Mouse (Mus musculus): Measurements from ENCODE around the gene Tuba3a. TPM values are rescaled to one million over a fixed set of nuclear protein-coding genes. Genes with fewer than 3 reads are reported as not detected.
"Not testable (repeated sequence)": the region's sequence is repeated elsewhere in the genome, so short reads cannot be mapped to it uniquely, and the experiment has no call there.

Gene Tuba3a
- polyA plus RNA-seq, 1 experiment from 2014 or later: 0.10 TPM

DNA sequence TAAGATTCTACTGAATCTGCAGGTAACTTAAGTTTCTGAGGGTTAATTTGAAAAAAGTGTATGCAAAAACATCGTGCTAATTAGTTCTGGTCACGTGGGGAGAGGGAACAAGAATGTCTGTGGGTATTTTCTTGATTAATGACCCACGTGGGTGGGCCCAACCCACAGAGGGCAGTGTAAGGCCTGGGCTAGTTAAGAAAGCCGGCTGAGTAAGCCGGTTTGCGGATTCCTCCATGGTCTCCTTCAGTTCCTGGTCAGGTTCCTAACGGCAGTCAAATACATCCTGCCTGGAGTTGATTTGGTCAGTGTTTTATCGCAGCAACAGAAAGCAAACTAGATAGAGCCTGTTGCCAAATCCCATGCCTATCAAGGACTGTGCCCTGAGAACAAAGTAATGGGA lies 1.6 kb downstream of the Tuba3a start:
- ATAC-seq (replicated peaks; ENCODE audit: insufficient number of reproducible peaks, low FRiP score, low TSS enrichment): no peak
- 52% methylated on average over 8 of the region's 8 CpGs for WGBS (ENCODE audit: insufficient replicate concordance)
- H3K4me1 ChIP-seq (ENCODE audit: control insufficient read depth, insufficient read depth, low read length): no peaks in the 10 kb centered on the region
- H3K4me3 ChIP-seq (ENCODE audit: low read depth, low read length): no peak overlapping the region
- no peak overlapping the region for H3K9ac ChIP-seq (ENCODE audit: low read depth, low read length)
- no peak overlapping the region for H3K27ac ChIP-seq (ENCODE audit: low read depth, low read length)
- no peak overlapping the region for H3K4me2 ChIP-seq
- no peaks in the 10 kb centered on the region for H3K27me3 ChIP-seq (ENCODE audit: control insufficient read depth, insufficient read depth, low read length)
- no peaks in the 10 kb centered on the region for H3K9me3 ChIP-seq (replicated peaks; ENCODE audit: control insufficient read depth, low read length)
- no peaks in the 10 kb centered on the region for H3K36me3 ChIP-seq (ENCODE audit: control insufficient read depth, insufficient read depth, low read length)

DNA sequence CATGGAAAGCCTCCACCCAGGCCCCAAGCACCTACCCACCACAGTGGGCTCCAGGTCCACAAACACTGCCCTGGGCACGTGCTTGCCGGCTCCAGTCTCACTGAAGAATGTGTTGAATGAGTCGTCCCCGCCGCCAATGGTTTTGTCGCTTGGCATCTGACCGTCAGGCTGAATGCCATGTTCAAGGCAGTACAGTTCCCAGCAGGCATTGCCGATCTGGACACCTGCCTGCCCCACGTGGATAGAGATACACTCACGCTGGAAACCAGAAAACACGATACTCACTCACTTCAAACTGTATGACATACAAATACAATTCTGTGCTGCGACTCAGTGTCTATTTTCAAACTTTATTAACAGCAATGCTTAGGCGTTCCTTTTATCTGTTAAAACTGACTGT lies 3.1 kb downstream of the Tuba3a start:
- not testable (repeated sequence) for ATAC-seq (replicated peaks; ENCODE audit: insufficient number of reproducible peaks, low FRiP score, low TSS enrichment); H3K4me3 ChIP-seq (ENCODE audit: low read depth, low read length)
- 84% methylated on average over 13 of the region's 13 CpGs for WGBS (ENCODE audit: insufficient replicate concordance)

DNA sequence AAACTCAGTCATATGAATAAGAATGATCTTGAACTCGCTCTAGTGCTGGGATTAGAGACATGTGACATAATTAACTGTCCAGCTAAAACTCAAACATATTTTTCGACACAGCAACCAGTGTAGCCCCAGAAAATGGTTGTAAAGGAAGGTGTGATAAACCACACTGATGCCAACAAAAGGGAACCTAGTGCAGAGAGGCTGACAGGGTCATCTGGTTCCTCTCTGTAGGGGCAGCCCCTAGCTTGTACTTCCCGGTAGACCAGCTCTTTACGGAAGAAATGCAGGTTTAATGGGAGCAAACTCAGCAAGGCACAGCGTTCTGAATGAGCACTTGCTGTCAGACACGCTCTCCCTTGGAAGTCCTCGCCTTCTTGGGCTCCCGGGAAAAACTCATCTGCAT lies 6.1 kb downstream of the Tuba3a start:
- no peak overlapping the region for H3K4me2 ChIP-seq
- H3K4me1 ChIP-seq (ENCODE audit: control insufficient read depth, insufficient read depth, low read length): no peaks in the 10 kb centered on the region
- H3K9ac ChIP-seq (ENCODE audit: low read depth, low read length): no peak overlapping the region
- no peaks in the 10 kb centered on the region for H3K36me3 ChIP-seq (ENCODE audit: control insufficient read depth, insufficient read depth, low read length)
- no peaks in the 10 kb centered on the region for H3K9me3 ChIP-seq (replicated peaks; ENCODE audit: control insufficient read depth, low read length)
- ATAC-seq (replicated peaks; ENCODE audit: insufficient number of reproducible peaks, low FRiP score, low TSS enrichment): no peak
- H3K27ac ChIP-seq (ENCODE audit: low read depth, low read length): no peak overlapping the region
- H3K4me3 ChIP-seq (ENCODE audit: low read depth, low read length): no peak overlapping the region
- WGBS (ENCODE audit: insufficient replicate concordance): 59% methylated on average over 8 of the region's 8 CpGs
- no peaks in the 10 kb centered on the region for H3K27me3 ChIP-seq (ENCODE audit: control insufficient read depth, insufficient read depth, low read length)

More for the DNA sequence above, 3.1 kb downstream of the Tuba3a start:
- not testable (repeated sequence) for H3K9me3 ChIP-seq (replicated peaks; ENCODE audit: control insufficient read depth, low read length); H3K4me2 ChIP-seq; H3K27me3 ChIP-seq (ENCODE audit: control insufficient read depth, insufficient read depth, low read length); H3K9ac ChIP-seq (ENCODE audit: low read depth, low read length); H3K36me3 ChIP-seq (ENCODE audit: control insufficient read depth, insufficient read depth, low read length); H3K27ac ChIP-seq (ENCODE audit: low read depth, low read length); H3K4me1 ChIP-seq (ENCODE audit: control insufficient read depth, insufficient read depth, low read length)

DNA sequence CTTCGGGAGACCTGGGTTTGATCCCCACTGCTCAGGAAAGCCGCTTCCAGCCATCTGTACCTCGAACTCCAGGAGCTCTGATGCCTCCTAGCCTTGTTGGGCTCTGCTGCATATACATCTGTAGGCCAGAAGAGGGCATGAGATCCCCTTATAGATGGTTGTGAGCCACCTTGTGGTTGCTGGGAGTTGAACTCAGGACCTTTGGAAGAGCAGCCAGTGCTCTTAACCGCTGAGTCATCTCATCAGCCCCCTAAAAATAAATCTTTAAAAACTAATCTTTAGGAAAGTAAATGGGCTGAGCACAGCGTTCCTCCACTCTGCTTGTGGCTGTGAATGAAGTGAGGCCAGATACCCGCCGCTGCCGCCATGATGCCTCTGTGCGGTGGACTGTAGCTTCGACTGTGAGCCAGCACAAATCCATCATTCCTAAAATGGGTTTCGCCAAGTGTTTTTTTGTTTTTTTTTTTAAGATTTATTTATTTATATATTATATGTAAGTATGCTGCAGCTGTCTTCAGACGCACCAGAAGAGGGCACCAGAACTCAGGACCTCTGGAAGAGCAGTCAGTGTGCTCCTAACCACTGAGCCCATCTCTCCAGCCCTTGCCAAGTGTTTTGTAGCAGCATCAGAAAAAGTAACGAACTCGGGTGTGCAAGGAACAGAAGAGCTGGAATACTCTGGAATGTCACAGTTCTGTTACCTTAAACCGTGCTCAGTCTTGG lies 10.8 kb downstream of the Tuba3a start:
- H3K4me2 ChIP-seq: no peak overlapping the region
- H3K36me3 ChIP-seq (ENCODE audit: control insufficient read depth, insufficient read depth, low read length): no peaks in the 10 kb centered on the region
- no peaks in the 10 kb centered on the region for H3K4me1 ChIP-seq (ENCODE audit: control insufficient read depth, insufficient read depth, low read length)
- H3K27me3 ChIP-seq (ENCODE audit: control insufficient read depth, insufficient read depth, low read length): no peaks in the 10 kb centered on the region
- no peak overlapping the region for H3K9ac ChIP-seq (ENCODE audit: low read depth, low read length)
- H3K27ac ChIP-seq (ENCODE audit: low read depth, low read length): no peak overlapping the region
- H3K9me3 ChIP-seq (replicated peaks; ENCODE audit: control insufficient read depth, low read length): no peaks in the 10 kb centered on the region
- WGBS (ENCODE audit: insufficient replicate concordance): 60% methylated on average over 15 of the region's 15 CpGs
- H3K4me3 ChIP-seq (ENCODE audit: low read depth, low read length): no peak overlapping the region
- no peak for ATAC-seq (replicated peaks; ENCODE audit: insufficient number of reproducible peaks, low FRiP score, low TSS enrichment)

DNA sequence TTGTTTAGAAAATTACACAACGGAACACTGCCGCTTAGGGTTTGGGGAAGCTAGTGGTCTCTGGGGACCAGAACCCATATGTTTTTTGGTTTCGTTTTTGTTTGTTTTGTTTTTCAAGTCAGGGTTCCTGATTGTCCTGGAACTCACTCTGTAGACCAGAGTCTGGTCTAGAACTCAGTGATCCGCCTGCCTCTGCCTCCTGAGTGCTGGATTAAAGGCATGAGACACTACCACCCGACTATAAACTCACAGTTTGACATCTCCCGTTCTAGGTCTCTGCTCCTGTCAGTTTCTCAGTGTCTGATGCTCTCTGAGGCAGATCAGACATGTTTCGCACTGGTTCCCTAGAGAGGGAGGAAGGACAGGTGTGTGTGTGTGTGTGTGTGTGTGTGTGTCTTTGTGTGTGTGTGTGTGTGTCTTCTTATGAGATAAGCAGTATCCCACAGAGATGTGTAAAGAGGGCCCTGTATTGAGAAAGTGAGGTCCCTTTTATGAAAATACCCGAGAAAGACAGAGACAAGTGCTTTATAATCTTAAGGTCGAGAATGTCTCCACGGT lies 13.5 kb downstream of the Tuba3a start:
- Histone ChIP-seq H3K27me3 (ENCODE audit: control insufficient read depth, insufficient read depth, low read length) (no peaks in the 10 kb centered on the region), H3K9me3 (replicated peaks; ENCODE audit: control insufficient read depth, low read length) (no peaks in the 10 kb centered on the region), H3K36me3 (ENCODE audit: control insufficient read depth, insufficient read depth, low read length) (no peaks in the 10 kb centered on the region), H3K4me3 (ENCODE audit: low read depth, low read length) (no peak overlapping the region), H3K4me2 (peak overlapping the region; percentile 10; the same call in 1 of the 2 replicates), H3K4me1 (ENCODE audit: control insufficient read depth, insufficient read depth, low read length) (no peaks in the 10 kb centered on the region), H3K27ac (ENCODE audit: low read depth, low read length) (no peak overlapping the region), H3K9ac (ENCODE audit: low read depth, low read length) (no peak overlapping the region)
- no peak for ATAC-seq (replicated peaks; ENCODE audit: insufficient number of reproducible peaks, low FRiP score, low TSS enrichment)
- WGBS (ENCODE audit: insufficient replicate concordance): 72% methylated on average over 10 of the region's 10 CpGs

DNA sequence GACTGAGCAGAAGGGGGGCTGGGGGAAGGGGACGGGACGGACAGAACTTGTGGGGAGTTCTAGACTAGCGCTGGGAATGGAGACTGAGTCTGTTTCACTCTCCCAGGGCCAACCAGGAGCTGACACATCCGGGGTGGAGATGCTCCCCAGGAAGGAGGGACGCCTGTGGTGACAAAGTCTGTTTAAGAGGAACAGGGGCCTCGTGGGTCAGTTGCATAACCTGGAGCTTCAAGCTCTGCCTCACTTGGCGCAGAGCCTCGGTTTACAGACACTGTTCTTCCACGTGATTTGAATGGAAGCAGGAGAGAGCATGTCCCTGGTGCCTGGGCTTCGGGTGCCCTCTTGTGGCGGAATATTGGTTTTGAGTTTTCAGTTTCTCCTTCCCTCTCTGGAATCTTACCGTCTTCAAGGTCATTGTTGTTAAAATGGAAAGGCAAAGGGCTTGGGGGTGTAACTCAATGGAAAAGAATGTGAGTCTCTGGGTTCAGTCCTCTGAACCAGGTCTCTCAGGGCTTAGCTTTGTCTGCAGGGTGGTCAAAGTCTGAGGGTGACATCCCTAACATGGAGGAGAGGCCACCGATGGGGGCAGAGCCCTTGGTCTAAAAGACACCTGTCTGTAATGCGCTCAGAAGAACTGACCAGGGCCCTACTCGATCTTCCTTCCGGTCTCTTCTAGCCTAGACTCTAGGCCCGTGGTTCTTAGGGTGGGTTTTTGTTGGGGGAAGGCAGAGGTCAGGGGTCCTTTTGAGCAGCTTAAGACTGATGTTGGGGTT lies 14.2 kb downstream of the Tuba3a start:
- H3K4me3 ChIP-seq (ENCODE audit: low read depth, low read length): peak overlapping the region; percentile 8; the same call in 1 of the 2 replicates
- no peak overlapping the region for H3K27ac ChIP-seq (ENCODE audit: low read depth, low read length)
- no peaks in the 10 kb centered on the region for H3K4me1 ChIP-seq (ENCODE audit: control insufficient read depth, insufficient read depth, low read length)
- H3K9ac ChIP-seq (ENCODE audit: low read depth, low read length): 0 out of 2 replicates have a peak overlapping the region, but pooled peaks have one; percentile 34
- no peaks in the 10 kb centered on the region for H3K36me3 ChIP-seq (ENCODE audit: control insufficient read depth, insufficient read depth, low read length)
- H3K9me3 ChIP-seq (replicated peaks; ENCODE audit: control insufficient read depth, low read length): no peaks in the 10 kb centered on the region
- H3K4me2 ChIP-seq: peak overlapping the region; percentile 50
- H3K27me3 ChIP-seq (ENCODE audit: control insufficient read depth, insufficient read depth, low read length): no peaks in the 10 kb centered on the region
- 18% methylated on average over 17 of the region's 17 CpGs for WGBS (ENCODE audit: insufficient replicate concordance)
- peak; percentile 64; the same call in 1 of the 2 replicates for ATAC-seq (replicated peaks; ENCODE audit: insufficient number of reproducible peaks, low FRiP score, low TSS enrichment)

DNA sequence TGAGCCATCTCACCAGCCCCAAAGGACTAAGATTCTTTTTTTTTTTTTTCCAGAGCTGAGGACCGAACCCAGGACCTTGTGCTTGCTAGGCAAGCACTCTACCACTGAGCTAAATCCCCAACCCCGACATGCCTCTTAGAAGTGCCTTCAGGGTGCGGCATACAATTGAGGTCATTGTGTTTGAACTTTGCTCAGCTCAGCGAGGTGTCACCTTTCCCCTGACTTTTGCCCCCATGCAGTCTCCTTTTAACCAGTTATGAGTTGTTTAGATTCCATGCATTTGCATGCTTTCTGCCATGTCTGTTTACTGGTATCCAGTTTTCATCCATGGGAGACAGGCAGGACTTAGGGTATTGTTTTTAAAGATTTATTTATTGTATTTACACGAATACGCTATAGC lies 17.0 kb downstream of the Tuba3a start:
- 52% methylated on average over 6 of the region's 6 CpGs for WGBS (ENCODE audit: insufficient replicate concordance)
- no peak overlapping the region for H3K9ac ChIP-seq (ENCODE audit: low read depth, low read length)
- H3K27ac ChIP-seq (ENCODE audit: low read depth, low read length): no peak overlapping the region
- H3K4me2 ChIP-seq: no peak overlapping the region
- H3K4me1 ChIP-seq (ENCODE audit: control insufficient read depth, insufficient read depth, low read length): no peaks in the 10 kb centered on the region
- ATAC-seq (replicated peaks; ENCODE audit: insufficient number of reproducible peaks, low FRiP score, low TSS enrichment): no peak
- no peaks in the 10 kb centered on the region for H3K36me3 ChIP-seq (ENCODE audit: control insufficient read depth, insufficient read depth, low read length)
- H3K27me3 ChIP-seq (ENCODE audit: control insufficient read depth, insufficient read depth, low read length): no peaks in the 10 kb centered on the region; the same call in 1 of the 2 replicates
- H3K9me3 ChIP-seq (replicated peaks; ENCODE audit: control insufficient read depth, low read length): no peaks in the 10 kb centered on the region
- H3K4me3 ChIP-seq (ENCODE audit: low read depth, low read length): no peak overlapping the region

DNA sequence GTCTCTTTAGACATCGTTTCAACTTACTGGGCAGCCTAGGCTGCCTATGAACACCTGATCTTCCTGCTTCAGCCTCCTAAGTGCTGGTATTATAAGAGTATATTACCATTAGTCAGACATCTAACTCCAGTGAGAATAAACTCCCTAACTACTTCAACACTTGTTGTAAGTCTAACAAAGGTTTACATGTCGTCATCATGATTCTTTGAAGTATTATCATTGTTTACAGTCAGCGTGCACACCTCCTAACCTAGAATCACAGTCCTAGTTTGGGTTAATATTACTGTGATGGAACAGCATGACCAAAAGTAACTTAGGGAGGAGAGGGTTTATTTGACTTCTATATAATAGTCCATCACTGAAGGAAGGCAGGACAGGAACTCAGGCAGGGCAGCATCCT lies 18.4 kb downstream of the Tuba3a start:
- H3K9me3 ChIP-seq (replicated peaks; ENCODE audit: control insufficient read depth, low read length): no peaks in the 10 kb centered on the region
- no peaks in the 10 kb centered on the region for H3K4me1 ChIP-seq (ENCODE audit: control insufficient read depth, insufficient read depth, low read length)
- H3K9ac ChIP-seq (ENCODE audit: low read depth, low read length): no peak overlapping the region
- WGBS (ENCODE audit: insufficient replicate concordance): 72% methylated on average over 3 of the region's 3 CpGs
- no peak overlapping the region for H3K27ac ChIP-seq (ENCODE audit: low read depth, low read length)
- ATAC-seq (replicated peaks; ENCODE audit: insufficient number of reproducible peaks, low FRiP score, low TSS enrichment): no peak
- no peak overlapping the region for H3K4me2 ChIP-seq
- H3K36me3 ChIP-seq (ENCODE audit: control insufficient read depth, insufficient read depth, low read length): no peaks in the 10 kb centered on the region
- H3K27me3 ChIP-seq (ENCODE audit: control insufficient read depth, insufficient read depth, low read length): no peaks in the 10 kb centered on the region; the same call in 1 of the 2 replicates
- H3K4me3 ChIP-seq (ENCODE audit: low read depth, low read length): no peak overlapping the region
